In the genomic region with DNA sequence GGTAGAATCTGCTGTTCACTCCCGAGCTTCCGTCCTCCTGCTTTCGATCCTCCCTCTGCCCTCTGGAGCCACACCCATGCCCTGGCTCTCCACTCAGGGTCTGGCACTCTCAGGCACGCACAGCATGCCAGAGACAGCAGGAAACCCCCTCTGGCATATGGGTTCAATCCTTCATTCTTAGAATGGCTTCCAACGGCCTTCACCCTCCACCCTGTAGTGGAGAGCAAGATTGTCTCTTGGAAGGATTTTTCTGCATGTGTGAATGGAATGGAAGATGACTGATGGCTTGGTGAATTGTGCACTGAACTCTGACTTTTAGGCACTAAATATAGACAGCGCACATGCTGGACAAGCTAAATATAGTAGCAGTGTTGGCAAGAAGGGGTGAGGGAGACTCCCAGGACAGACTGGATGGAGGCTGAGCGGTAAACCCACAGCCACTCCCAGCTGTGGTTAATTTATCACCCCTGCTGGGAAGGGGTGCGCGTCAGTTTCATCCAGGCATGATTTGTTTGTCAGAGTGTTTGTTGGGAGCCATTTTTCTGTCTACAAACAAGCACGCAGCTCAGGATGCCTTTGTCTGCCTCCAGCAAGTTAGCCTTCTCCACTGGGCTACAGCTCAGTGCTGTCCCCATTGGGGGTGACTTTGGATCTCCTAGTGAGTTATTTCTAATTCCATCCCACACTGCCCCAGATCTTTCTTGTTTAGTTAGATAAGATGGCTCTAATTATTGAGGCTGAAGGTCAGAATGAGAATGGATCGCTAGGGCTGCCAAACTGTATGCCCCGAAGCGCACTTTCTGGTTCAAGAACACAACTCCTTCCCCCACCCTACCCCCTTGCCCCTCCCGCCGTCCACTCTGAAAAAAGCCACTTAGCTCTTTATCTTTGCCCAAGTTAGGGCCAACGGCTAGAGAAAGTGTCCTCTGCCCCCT, we compare ENCODE assay signal across 10 mouse cellular contexts. TPM values are rescaled to one million over a fixed set of nuclear protein-coding genes. Genes with fewer than 3 reads are reported as not detected.
DNase-seq lines count a peak whose midpoint lies in the region; ATAC-seq lines count a peak whose summit lies in the region.
"Had no signal": no experiment of that assay in that cellular context is flagged by ENCODE, and none has a peak within 500 bp of the region (broad histone marks: within the 10 kb centered on the region; RNA-seq: fewer than 3 reads in every experiment).

No protein-coding gene starts in this region.

- H3K4me2 ChIP-seq in forebrain, embryonic 14.5 days (ENCODE audit: low read length), result no peak overlapping the region
- H3K4me2 ChIP-seq in forebrain, embryonic 16.5 days (ENCODE audit: low read length), result no peak overlapping the region
- no peak overlapping the region for H3K4me2 ChIP-seq in embryonic facial prominence, embryonic 13.5 days
- no peak overlapping the region for H3K4me2 ChIP-seq in hindbrain, embryonic 12.5 days (replicated peaks)
- H3K4me2 ChIP-seq: embryonic facial prominence, embryonic 12.5 days had no signal

- peak overlapping the region; percentile 14; the same call in 1 of the 2 replicates for H3K27ac ChIP-seq in forebrain, embryonic 14.5 days (ENCODE audit: low read depth, low read length)
- H3K27ac ChIP-seq in forebrain, embryonic 16.5 days (ENCODE audit: low read length), result no peak overlapping the region
- no peak overlapping the region for H3K27ac ChIP-seq in embryonic facial prominence, embryonic 13.5 days
- peak overlapping the region; percentile 81 for H3K27ac ChIP-seq in hindbrain, embryonic 12.5 days
- H3K27ac ChIP-seq: embryonic facial prominence, embryonic 12.5 days had no signal

- intact Hi-C loops in left cerebral cortex, postnatal 10 days (cut with DNase I), result loop anchor here (5.0 to 10.0 kb wide), 5 partner anchors 141 to 592 kb away; a partner anchor contains a TSS

- H3K9ac ChIP-seq in forebrain, embryonic 14.5 days (ENCODE audit: low read length), result no peak overlapping the region
- H3K9ac ChIP-seq in forebrain, embryonic 16.5 days (replicated peaks; ENCODE audit: low read depth, low read length), result no peak overlapping the region
- H3K9ac ChIP-seq in embryonic facial prominence, embryonic 13.5 days, result no peak overlapping the region
- no peak overlapping the region for H3K9ac ChIP-seq in hindbrain, embryonic 12.5 days
- H3K9ac ChIP-seq: embryonic facial prominence, embryonic 12.5 days had no signal

- no peaks in the 10 kb centered on the region for H3K36me3 ChIP-seq in forebrain, embryonic 14.5 days (ENCODE audit: control insufficient read depth, insufficient read depth, low read length)
- no peaks in the 10 kb centered on the region for H3K36me3 ChIP-seq in forebrain, embryonic 16.5 days (ENCODE audit: control insufficient read depth, insufficient read depth)
- H3K36me3 ChIP-seq in embryonic facial prominence, embryonic 13.5 days, result no peaks in the 10 kb centered on the region
- no peaks in the 10 kb centered on the region for H3K36me3 ChIP-seq in hindbrain, embryonic 12.5 days
- H3K36me3 ChIP-seq: embryonic facial prominence, embryonic 12.5 days had no signal

- no peak for ATAC-seq in forebrain, embryonic 14.5 days
- no peak for ATAC-seq in forebrain, embryonic 16.5 days
- 0 out of 2 replicates have a peak, but pooled peaks have one; percentile 17 for ATAC-seq in embryonic facial prominence, embryonic 13.5 days (ENCODE audit: insufficient number of reproducible peaks, insufficient read depth, low FRiP score, low TSS enrichment, low read depth)
- ATAC-seq in hindbrain, embryonic 12.5 days (ENCODE audit: low FRiP score), result 0 out of 2 replicates have a peak, but pooled peaks have one; percentile 23

- no peaks in the 10 kb centered on the region for H3K27me3 ChIP-seq in forebrain, embryonic 14.5 days (replicated peaks; ENCODE audit: control insufficient read depth, insufficient read depth, low read length)
- H3K27me3 ChIP-seq in forebrain, embryonic 16.5 days (replicated peaks; ENCODE audit: control insufficient read depth, insufficient read depth, low read length), result peaks cover 2% of the 10 kb centered on the region; the same call in 1 of the 2 replicates
- peaks cover 7% of the 10 kb centered on the region; the same call in 1 of the 2 replicates for H3K27me3 ChIP-seq in embryonic facial prominence, embryonic 13.5 days
- H3K27me3 ChIP-seq in hindbrain, embryonic 12.5 days, result no peaks in the 10 kb centered on the region
- H3K27me3 ChIP-seq: embryonic facial prominence, embryonic 12.5 days had no signal

- no peaks in the 10 kb centered on the region; the same call in 1 of the 2 replicates for H3K4me1 ChIP-seq in forebrain, embryonic 14.5 days (ENCODE audit: control insufficient read depth, insufficient read depth, low read length)
- peaks cover 9% of the 10 kb centered on the region for H3K4me1 ChIP-seq in forebrain, embryonic 16.5 days (replicated peaks; ENCODE audit: control insufficient read depth, insufficient read depth, low read length)
- peaks cover 22% of the 10 kb centered on the region for H3K4me1 ChIP-seq in embryonic facial prominence, embryonic 13.5 days
- H3K4me1 ChIP-seq in hindbrain, embryonic 12.5 days, result peaks cover 16% of the 10 kb centered on the region

- 72% methylated on average over 16 of the region's 16 CpGs for WGBS in forebrain, embryonic 14.5 days
- 66% methylated on average over 16 of the region's 16 CpGs for WGBS in forebrain, embryonic 16.5 days
- 37% methylated on average over 16 of the region's 16 CpGs for WGBS in embryonic facial prominence, embryonic 13.5 days
- WGBS in hindbrain, embryonic 12.5 days, result 44% methylated on average over 16 of the region's 16 CpGs

- H3K4me3 ChIP-seq in forebrain, embryonic 14.5 days (ENCODE audit: low read depth, low read length), result no peak overlapping the region
- H3K4me3 ChIP-seq in forebrain, embryonic 16.5 days (replicated peaks; ENCODE audit: low read length), result no peak overlapping the region
- no peak overlapping the region for H3K4me3 ChIP-seq in embryonic facial prominence, embryonic 13.5 days
- H3K4me3 ChIP-seq in hindbrain, embryonic 12.5 days, result no peak overlapping the region
- H3K4me3 ChIP-seq: embryonic facial prominence, embryonic 12.5 days had no signal

- H3K9me3 ChIP-seq in forebrain, embryonic 14.5 days (replicated peaks; ENCODE audit: control insufficient read depth, low read length), result no peaks in the 10 kb centered on the region
- H3K9me3 ChIP-seq in forebrain, embryonic 16.5 days (ENCODE audit: control insufficient read depth, low read length), result no peaks in the 10 kb centered on the region
- no peaks in the 10 kb centered on the region for H3K9me3 ChIP-seq in embryonic facial prominence, embryonic 13.5 days
- H3K9me3 ChIP-seq in hindbrain, embryonic 12.5 days (replicated peaks), result no peaks in the 10 kb centered on the region
- H3K9me3 ChIP-seq: embryonic facial prominence, embryonic 12.5 days had no signal

- DNase-seq in forebrain, embryonic 14.5 days (ENCODE audit: low spot score), result no peak
- DNase-seq in lung, postnatal 25 days (ENCODE audit: low spot score), result peak; percentile 5
- DNase-seq in c-Kit-positive CD71-positive TER-119-positive erythroid progenitor cells, embryonic 14.5 days (ENCODE audit: low spot score), result no peak
- no peak for DNase-seq in natural killer cell, adult 2 months (ENCODE audit: low spot score in 2 of 2)
- no peak for DNase-seq in left cerebral cortex, postnatal 10 days (ENCODE audit: extremely low spot score in 1 of 2, low spot score in 2 of 2)

RNA-seq across cellular contexts. Expression of a gene that starts 38.8 kb away (rescaled TPM):
- polyA plus RNA-seq in forebrain, embryonic 14.5 days (2014; fragmentation: Nextera tagmentation; extraction: Ambion mirVana), result not detected in 2 replicates
- not detected in 2 replicates for polyA plus RNA-seq in forebrain, embryonic 16.5 days (2015; fragmentation: Nextera tagmentation; extraction: Ambion mirVana)
- not detected in 2 replicates for polyA plus RNA-seq in embryonic facial prominence, embryonic 13.5 days (2015; fragmentation: Nextera tagmentation; extraction: Ambion mirVana)
- not detected in 2 replicates for polyA plus RNA-seq in hindbrain, embryonic 12.5 days (2016; fragmentation: Nextera tagmentation; extraction: Ambion mirVana)
- total RNA-seq in left cerebral cortex, postnatal 10 days (2021), result not detected
- total RNA-seq: neutrophil, adult 5-6 weeks had no signal
- polyA plus RNA-seq: embryonic facial prominence, embryonic 12.5 days had no signal

Comparison
In these comparisons a context has a peak if more than half of its experiments do, and no peak if none do; other contexts are left out.
1. H3K27ac ChIP-seq: peak in forebrain, embryonic 14.5 days (single experiment) and hindbrain, embryonic 12.5 days (single experiment); none in forebrain, embryonic 16.5 days (single experiment) and embryonic facial prominence, embryonic 13.5 days (single experiment).
2. ATAC-seq: peak in embryonic facial prominence, embryonic 13.5 days (single experiment) and hindbrain, embryonic 12.5 days (single experiment); none in forebrain, embryonic 14.5 days (single experiment) and forebrain, embryonic 16.5 days (single experiment).